Mouse (Mus musculus) stomach, embryonic 15.5 days (tissue): ENCODE results near the gene Cldn11. TPM values are rescaled to one million over a fixed set of nuclear protein-coding genes. Genes with fewer than 3 reads are reported as not detected.
A peak's percentile ranks its signal among the peaks of the same experiment; 100 is the strongest.

ENCODE experiments used
- ATAC-seq: fragments of 200-750 bp; cut with Nextera tagmentation; 2 replicates; pipeline ENCODE4 v1.8.0; 2017; ENCODE audit warnings: low read depth, moderate number of reproducible peaks, moderate TSS enrichment; ENCODE audit not compliant: insufficient read depth, low FRiP score
- H3K27ac ChIP-seq: fragments of 300-500 bp; sonication (generic); 2 replicates; pipeline ENCODE4 v1.5.1; 2015; ENCODE audit warnings: mild to moderate bottlenecking, inconsistent platforms
- H3K27me3 ChIP-seq: fragments of 300-500 bp; sonication (generic); replicated peaks from 2 replicates; pipeline ENCODE4 v1.6.1; 2015; ENCODE audit warnings: inconsistent platforms
- H3K36me3 ChIP-seq: fragments of 300-500 bp; sonication (generic); 2 replicates; pipeline ENCODE4 v1.6.1; 2015; ENCODE audit warnings: inconsistent platforms
- H3K4me1 ChIP-seq: fragments of 300-500 bp; sonication (generic); 2 replicates; pipeline ENCODE4 v1.6.1; 2015; ENCODE audit warnings: inconsistent platforms
- H3K4me2 ChIP-seq: fragments of 300-500 bp; sonication (generic); 2 replicates; pipeline ENCODE4 v1.6.1; 2015; ENCODE audit warnings: mild to moderate bottlenecking, inconsistent platforms
- H3K4me3 ChIP-seq: fragments of 300-500 bp; sonication (generic); replicated peaks from 2 replicates; pipeline ENCODE4 v1.5.1; 2015; ENCODE audit warnings: inconsistent platforms
- H3K9ac ChIP-seq: fragments of 300-500 bp; sonication (generic); 2 replicates; pipeline ENCODE4 v1.6.1; 2015; ENCODE audit warnings: inconsistent platforms
- H3K9me3 ChIP-seq: fragments of 300-500 bp; sonication (generic); 2 replicates; pipeline ENCODE4 v1.6.1; 2016; ENCODE audit warnings: inconsistent platforms
- WGBS: fragments of 180-500 bp; shearing (Covaris S2); methylation state at CpG from one replicate; pipeline ENCODE4 v1.1.7; 2015; 5-methylcytosine and 5-hydroxymethylcytosine counted together
- polyA plus RNA-seq: library from polyadenylated mRNA; unstranded; fragments of >200 nt; fragmentation: Nextera tagmentation; extraction: Ambion mirVana; gene quantifications from 2 replicates; pipeline ENCODE4 v1.2.1, GENCODE M21; 2015

Gene Cldn11
- polyA plus RNA-seq: 4.9 and 6.6 TPM in 2 replicates

DNA sequence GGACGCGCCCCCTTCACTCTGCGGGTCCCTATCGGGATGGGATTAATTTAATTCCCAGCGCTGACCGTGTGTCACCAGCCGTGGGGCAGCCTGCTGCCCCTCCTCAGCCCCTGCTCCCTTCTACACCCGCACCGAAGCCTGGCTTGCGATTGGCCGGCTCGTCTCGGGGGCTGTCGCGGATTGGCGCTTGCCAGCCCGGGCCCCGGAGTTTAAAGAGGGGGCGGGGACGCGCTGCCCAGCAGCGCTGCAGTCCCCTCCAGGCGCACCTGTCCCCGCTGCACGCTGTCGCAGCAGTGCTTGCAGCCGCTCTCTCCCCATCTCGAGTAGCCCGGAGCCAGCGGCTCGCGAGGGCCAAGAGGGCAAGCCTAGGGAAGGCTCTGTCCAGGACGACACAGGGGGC lies at the start of gene Cldn11:
Cldn11 (plus strand) TSS at position 215 of the 400 bp plus-strand sequence.
- no peaks in the 10 kb centered on the region for H3K9me3 ChIP-seq
- peak within 1 kb of the TSS; percentile 85 for H3K4me2 ChIP-seq
- ATAC-seq: peak; percentile 76
- under 1% methylated on average over 33 of the region's 33 CpGs for WGBS
- H3K4me3 ChIP-seq: peak within 1 kb of the TSS; percentile 37
- peaks cover 8% of the 10 kb centered on the region; the same call in 1 of the 2 replicates for H3K27me3 ChIP-seq
- H3K9ac ChIP-seq: no peak within 1 kb of the TSS
- peaks cover 12% of the 10 kb centered on the region for H3K4me1 ChIP-seq
- H3K36me3 ChIP-seq: no peaks in the 10 kb centered on the region
- no peak within 1 kb of the TSS for H3K27ac ChIP-seq

DNA sequence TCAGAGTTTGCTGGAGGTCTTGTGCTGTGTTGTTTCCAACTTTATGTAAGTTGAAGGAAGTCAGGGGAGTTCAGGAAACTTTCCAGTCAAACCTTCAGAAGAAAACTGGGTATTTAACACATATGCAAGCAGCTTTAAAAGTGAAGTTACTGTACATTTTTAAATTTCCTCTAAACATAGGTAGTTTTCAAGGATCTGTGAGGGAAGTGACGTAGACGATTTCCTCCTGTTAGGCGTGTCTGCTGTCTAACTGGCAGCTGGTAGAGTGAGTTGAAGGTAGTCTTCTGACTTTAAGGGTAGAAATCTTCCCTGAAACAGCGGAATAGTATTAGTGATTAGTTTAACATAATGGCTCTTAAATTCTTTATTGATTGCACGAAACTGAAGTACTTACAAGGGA lies 49.7 kb upstream of the Cldn11 start:
- Histone ChIP-seq H3K9me3 (no peaks in the 10 kb centered on the region), H3K4me1 (peaks cover 17% of the 10 kb centered on the region), H3K4me3 (no peak overlapping the region), H3K36me3 (no peaks in the 10 kb centered on the region), H3K27me3 (no peaks in the 10 kb centered on the region), H3K27ac (no peak overlapping the region), H3K4me2 (peak overlapping the region; percentile 16), H3K9ac (no peak overlapping the region)
- ATAC-seq: no peak
- WGBS: 69% methylated on average over 5 of the region's 5 CpGs

DNA sequence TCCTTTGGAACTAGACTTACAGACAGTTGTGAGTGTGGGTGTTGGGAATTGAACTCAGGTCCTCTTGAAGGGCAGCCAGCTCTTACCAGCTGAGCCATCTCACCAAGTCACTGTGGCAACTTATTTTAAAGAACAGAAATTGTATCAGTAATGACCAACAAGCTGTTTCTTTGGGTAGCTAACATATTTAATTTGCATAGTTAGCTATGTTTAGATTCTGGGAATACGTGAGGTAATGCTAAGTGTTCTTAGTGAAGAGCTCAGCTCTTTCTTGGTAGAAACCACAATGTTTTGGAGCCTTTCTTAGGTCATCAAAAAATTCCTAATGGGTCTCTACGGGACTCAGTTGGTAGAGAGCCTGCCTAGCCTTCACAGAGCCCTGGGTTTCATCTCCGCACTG lies 48.9 kb upstream of the Cldn11 start:
- no peak overlapping the region for H3K4me3 ChIP-seq
- WGBS: 87% methylated on average over 3 of the region's 3 CpGs
- no peak overlapping the region for H3K4me2 ChIP-seq
- ATAC-seq: no peak
- H3K27me3 ChIP-seq: no peaks in the 10 kb centered on the region
- H3K4me1 ChIP-seq: peaks cover 17% of the 10 kb centered on the region
- H3K9me3 ChIP-seq: no peaks in the 10 kb centered on the region
- H3K36me3 ChIP-seq: no peaks in the 10 kb centered on the region
- no peak overlapping the region for H3K27ac ChIP-seq
- H3K9ac ChIP-seq: no peak overlapping the region

DNA sequence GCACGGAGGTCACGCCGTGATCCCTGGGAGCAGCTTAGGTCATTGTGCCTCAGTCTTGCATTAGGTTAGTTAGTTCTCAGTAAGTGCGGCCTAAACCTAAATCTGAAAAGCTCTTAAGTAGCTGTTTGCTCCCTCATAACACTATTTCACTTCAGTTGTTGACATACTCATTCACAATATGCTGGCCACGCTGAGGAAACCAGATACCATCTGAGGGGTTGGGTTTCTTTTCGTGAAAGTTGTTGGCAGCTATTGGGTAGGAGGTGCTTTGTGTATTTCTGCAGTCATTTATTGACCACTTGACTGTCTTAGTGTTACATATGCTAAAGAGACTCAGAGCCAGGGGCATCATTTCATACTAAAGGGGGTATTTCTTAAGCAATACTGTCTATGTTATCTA lies 44.8 kb upstream of the Cldn11 start:
- no peak overlapping the region for H3K4me3 ChIP-seq
- no peak overlapping the region for H3K9ac ChIP-seq
- no peaks in the 10 kb centered on the region for H3K9me3 ChIP-seq
- no peaks in the 10 kb centered on the region for H3K27me3 ChIP-seq
- no peak for ATAC-seq
- 0 out of 2 replicates have a peak, but pooled peaks cover 2% of the 10 kb centered on the region for H3K4me1 ChIP-seq
- 64% methylated on average over 6 of the region's 6 CpGs for WGBS
- H3K4me2 ChIP-seq: no peak overlapping the region
- no peaks in the 10 kb centered on the region for H3K36me3 ChIP-seq
- no peak overlapping the region for H3K27ac ChIP-seq

DNA sequence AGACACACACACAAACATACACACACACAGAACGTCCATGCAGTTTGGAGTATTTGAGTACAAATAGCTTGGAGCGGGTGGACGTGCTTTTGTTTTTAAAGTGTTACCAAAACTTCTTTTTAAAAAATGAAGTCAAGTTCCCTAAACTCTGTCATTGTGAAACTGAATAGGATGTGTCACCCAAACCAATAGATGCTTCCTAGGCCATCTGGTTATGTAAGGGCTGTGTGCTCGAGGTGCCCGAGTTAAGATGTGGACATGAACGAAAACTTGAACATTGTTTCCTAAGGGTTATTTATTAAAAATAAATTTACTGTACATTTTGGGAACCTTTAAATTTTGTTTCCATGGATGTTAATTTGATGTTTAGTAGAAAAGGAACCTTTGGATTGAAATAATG lies 43.1 kb upstream of the Cldn11 start:
- Histone ChIP-seq H3K4me2 (no peak overlapping the region), H3K9ac (no peak overlapping the region), H3K9me3 (no peaks in the 10 kb centered on the region), H3K27ac (no peak overlapping the region), H3K4me1 (0 out of 2 replicates have a peak, but pooled peaks cover under 1% of the 10 kb centered on the region), H3K27me3 (no peaks in the 10 kb centered on the region), H3K36me3 (no peaks in the 10 kb centered on the region), H3K4me3 (no peak overlapping the region)
- no peak for ATAC-seq
- WGBS: 86% methylated on average over 6 of the region's 6 CpGs

DNA sequence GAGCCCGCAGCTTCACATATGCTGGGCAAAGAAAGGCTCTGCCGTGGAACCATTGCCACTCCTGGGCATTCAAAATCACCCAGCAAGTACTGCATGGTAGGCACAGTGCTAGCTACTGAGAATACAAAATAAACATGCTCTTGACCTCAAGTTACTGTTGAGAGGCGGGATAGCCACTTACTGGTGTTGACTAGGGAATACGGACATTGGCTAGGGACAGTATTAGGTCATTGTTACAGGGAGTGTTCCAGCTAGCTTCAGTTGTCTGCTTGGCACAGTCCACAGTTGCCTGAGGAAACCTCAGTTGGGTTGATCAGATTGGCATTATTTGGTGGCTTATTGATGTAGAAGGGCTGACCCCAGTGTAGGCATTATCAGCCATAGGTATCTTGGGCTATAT lies 42.0 kb upstream of the Cldn11 start:
- WGBS: 77% methylated on average over 4 of the region's 4 CpGs
- Histone ChIP-seq H3K9ac (no peak overlapping the region), H3K4me1 (no peaks in the 10 kb centered on the region), H3K9me3 (no peaks in the 10 kb centered on the region), H3K36me3 (0 out of 2 replicates have a peak, but pooled peaks cover under 1% of the 10 kb centered on the region), H3K4me2 (no peak overlapping the region), H3K27me3 (no peaks in the 10 kb centered on the region), H3K27ac (no peak overlapping the region), H3K4me3 (no peak overlapping the region)
- no peak for ATAC-seq

DNA sequence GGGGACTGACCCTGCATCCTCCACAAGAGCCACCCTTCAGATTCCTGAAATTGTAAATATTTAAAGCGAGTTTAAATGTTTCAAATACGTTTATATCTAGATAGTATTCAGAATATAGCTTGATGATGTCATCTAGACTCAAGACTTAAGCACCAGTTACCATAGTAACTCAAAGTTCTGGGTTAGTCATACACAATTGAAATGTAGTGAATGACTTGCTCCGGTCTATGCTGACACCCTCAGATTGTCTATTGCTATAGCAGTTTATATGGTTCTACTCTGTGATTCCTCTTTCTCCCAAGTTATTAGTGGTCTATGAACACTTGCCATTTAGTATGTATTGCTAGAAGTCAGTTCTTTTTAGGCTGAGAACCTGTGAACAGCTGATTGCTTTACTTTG lies 40.6 kb upstream of the Cldn11 start:
- 62% methylated on average over 3 of the region's 3 CpGs for WGBS
- no peak overlapping the region for H3K4me2 ChIP-seq
- no peak overlapping the region for H3K4me3 ChIP-seq
- H3K27ac ChIP-seq: no peak overlapping the region
- no peaks in the 10 kb centered on the region for H3K4me1 ChIP-seq
- no peaks in the 10 kb centered on the region for H3K27me3 ChIP-seq
- H3K9me3 ChIP-seq: no peaks in the 10 kb centered on the region
- H3K36me3 ChIP-seq: peaks cover 8% of the 10 kb centered on the region; the same call in 1 of the 2 replicates
- no peak for ATAC-seq
- no peak overlapping the region for H3K9ac ChIP-seq

DNA sequence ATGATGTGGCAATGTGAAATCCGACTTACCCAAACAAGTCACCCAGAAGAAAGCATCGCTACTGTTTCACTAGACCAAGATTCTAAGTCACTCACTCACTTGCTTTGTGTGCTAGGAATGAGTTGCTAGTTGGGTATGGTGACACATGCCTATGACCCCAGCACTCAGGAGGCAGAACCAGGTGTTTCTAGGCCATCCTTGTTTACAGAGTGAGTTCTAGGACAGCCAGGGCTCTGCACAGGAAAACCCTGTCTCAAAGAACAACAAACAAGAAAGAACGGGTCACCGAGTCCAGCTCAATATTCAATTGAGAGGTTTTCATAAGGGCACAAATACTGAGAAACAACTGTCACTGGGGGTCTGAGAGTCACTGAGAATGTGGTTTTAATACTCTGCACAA lies 26.6 kb upstream of the Cldn11 start:
- ATAC-seq: no peak
- WGBS: 90% methylated on average over 4 of the region's 4 CpGs
- H3K4me1 ChIP-seq: no peaks in the 10 kb centered on the region
- H3K36me3 ChIP-seq: peaks cover 2% of the 10 kb centered on the region; the same call in 1 of the 2 replicates
- H3K27ac ChIP-seq: no peak overlapping the region
- H3K4me3 ChIP-seq: no peak overlapping the region
- H3K4me2 ChIP-seq: no peak overlapping the region
- H3K9me3 ChIP-seq: no peaks in the 10 kb centered on the region
- no peak overlapping the region for H3K9ac ChIP-seq
- no peaks in the 10 kb centered on the region for H3K27me3 ChIP-seq

DNA sequence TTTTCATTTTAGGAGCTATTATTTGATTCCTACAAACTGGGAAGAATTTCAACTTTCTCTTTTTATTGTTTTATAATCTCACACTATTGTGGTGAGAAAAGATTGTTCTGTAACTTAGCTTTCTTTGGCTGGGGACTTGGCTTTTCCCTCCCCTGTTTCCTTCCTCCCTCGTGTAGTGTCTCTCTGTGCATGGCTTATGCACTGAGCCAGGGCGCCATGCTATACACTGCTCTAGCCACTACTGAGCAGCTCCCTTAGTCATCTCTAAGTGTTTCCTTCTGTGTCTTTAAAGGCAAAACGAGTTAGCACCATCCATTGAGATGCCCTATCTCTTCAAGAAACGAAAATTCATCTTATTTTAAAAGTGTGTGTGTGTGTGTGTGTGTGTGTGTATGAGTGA lies 23.4 kb upstream of the Cldn11 start:
- ATAC-seq: no peak
- H3K27ac ChIP-seq: no peak overlapping the region
- no peaks in the 10 kb centered on the region for H3K27me3 ChIP-seq
- no peaks in the 10 kb centered on the region for H3K36me3 ChIP-seq
- no peaks in the 10 kb centered on the region for H3K4me1 ChIP-seq
- no peak overlapping the region for H3K9ac ChIP-seq
- no peak overlapping the region for H3K4me2 ChIP-seq
- H3K4me3 ChIP-seq: no peak overlapping the region
- H3K9me3 ChIP-seq: no peaks in the 10 kb centered on the region
- WGBS: 69% methylated on average over 4 of the region's 4 CpGs

DNA sequence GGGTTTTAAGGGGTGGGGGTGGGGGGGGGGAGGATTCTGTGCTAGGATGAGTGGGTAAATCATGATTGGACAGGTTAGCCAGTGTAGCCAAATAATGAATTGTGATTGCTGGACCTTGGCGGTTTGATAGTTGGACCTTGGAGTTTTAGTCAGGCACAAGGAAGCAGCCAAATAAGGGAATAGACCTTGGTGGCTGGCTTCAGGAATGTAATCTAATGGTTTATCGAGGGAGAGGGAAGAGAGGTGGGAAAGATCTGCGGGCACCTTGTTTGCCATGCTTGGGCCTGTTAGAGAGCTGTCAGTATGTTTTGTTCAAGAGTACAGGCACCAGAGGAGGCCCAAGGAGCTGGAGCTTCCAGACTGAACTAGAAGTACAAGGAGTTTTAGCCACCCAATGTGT lies 22.9 kb upstream of the Cldn11 start:
- WGBS: 71% methylated on average over 3 of the region's 3 CpGs

DNA sequence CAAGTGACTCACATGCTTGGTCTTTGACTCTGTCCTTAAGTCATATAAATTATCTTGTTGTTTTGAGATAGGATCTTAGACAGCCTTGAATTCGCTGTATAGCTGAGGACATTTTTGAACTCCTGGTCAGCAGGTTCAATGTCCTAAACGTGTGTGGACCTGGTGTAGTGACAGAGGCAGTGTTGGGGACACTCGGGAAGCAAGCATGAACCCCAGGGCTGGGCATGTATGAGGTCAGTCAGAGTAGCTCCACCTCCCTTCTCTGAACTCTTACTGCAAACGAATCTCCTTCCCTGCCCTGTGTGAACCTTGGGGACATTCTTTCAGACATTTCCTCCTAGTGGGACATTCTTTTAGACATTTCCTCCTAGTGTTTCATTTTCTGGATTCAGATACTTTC lies 20.0 kb upstream of the Cldn11 start:
- Histone ChIP-seq H3K4me3 (no peak overlapping the region), H3K27me3 (no peaks in the 10 kb centered on the region), H3K4me2 (no peak overlapping the region), H3K27ac (no peak overlapping the region), H3K9me3 (no peaks in the 10 kb centered on the region), H3K4me1 (peaks cover 10% of the 10 kb centered on the region; the same call in 1 of the 2 replicates), H3K36me3 (no peaks in the 10 kb centered on the region), H3K9ac (no peak overlapping the region)
- WGBS: 33% methylated on average over 4 of the region's 4 CpGs
- ATAC-seq: no peak

More for the DNA sequence above, 22.9 kb upstream of the Cldn11 start:
- H3K4me2 ChIP-seq: no peak overlapping the region
- no peaks in the 10 kb centered on the region for H3K36me3 ChIP-seq
- no peaks in the 10 kb centered on the region for H3K9me3 ChIP-seq
- no peak for ATAC-seq
- no peak overlapping the region for H3K9ac ChIP-seq
- no peaks in the 10 kb centered on the region for H3K4me1 ChIP-seq
- H3K27me3 ChIP-seq: no peaks in the 10 kb centered on the region
- no peak overlapping the region for H3K4me3 ChIP-seq
- no peak overlapping the region for H3K27ac ChIP-seq

DNA sequence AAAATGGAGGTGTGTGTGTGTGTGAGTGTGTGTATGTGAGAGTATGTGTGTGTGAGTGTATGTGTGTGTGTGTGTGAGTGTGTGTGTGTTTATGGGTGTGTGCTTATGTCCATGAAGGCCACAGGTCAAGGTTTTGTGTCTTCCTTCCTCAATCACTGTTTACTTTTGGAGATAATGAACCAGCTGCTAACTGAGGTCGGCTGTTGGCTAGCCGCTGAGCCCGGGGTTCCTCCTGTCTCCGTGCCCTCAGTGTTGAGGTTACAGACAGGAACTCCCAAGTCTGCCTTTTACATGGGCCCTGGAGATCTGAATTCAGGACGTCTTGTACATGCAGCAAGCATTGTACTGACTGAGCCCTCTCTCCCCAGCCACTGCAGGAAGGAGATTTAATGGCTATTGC lies 16.1 kb upstream of the Cldn11 start:
- no peaks in the 10 kb centered on the region for H3K36me3 ChIP-seq
- ATAC-seq: no peak
- no peak overlapping the region for H3K4me3 ChIP-seq
- H3K9me3 ChIP-seq: no peaks in the 10 kb centered on the region
- no peak overlapping the region for H3K4me2 ChIP-seq
- H3K9ac ChIP-seq: no peak overlapping the region
- no peaks in the 10 kb centered on the region for H3K27me3 ChIP-seq
- no peak overlapping the region for H3K27ac ChIP-seq
- WGBS: 8% methylated on average over 5 of the region's 5 CpGs
- peaks cover 10% of the 10 kb centered on the region; the same call in 1 of the 2 replicates for H3K4me1 ChIP-seq

DNA sequence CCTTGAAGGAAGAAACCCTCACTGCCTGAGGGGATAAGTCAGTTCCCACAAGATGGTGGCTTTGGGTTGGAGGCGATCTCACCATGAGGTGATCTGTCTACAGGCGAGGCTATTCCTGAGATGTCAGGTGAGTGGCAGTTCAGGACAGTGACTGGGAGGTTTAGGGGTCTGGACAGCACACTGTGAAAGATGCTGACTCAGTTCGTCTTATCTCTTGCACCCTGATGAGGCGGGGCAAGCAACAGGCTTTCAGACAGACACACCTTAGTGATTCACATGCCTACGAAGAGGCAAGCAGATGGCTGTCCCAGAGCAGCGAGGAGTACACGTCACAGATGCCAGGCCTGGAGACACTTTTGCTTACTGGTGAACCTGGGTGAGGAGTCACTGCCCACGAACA lies 15.5 kb upstream of the Cldn11 start:
- H3K4me2 ChIP-seq: no peak overlapping the region
- H3K9me3 ChIP-seq: no peaks in the 10 kb centered on the region
- peaks cover 10% of the 10 kb centered on the region; the same call in 1 of the 2 replicates for H3K4me1 ChIP-seq
- no peaks in the 10 kb centered on the region for H3K36me3 ChIP-seq
- 57% methylated on average over 8 of the region's 8 CpGs for WGBS
- H3K27ac ChIP-seq: peak overlapping the region; percentile 57
- H3K27me3 ChIP-seq: no peaks in the 10 kb centered on the region
- H3K9ac ChIP-seq: no peak overlapping the region
- no peak overlapping the region for H3K4me3 ChIP-seq
- ATAC-seq: peak; percentile 73
